Mouse (Mus musculus): ENCODE measurements around the gene Mvb12b. TPM values are rescaled to one million over a fixed set of nuclear protein-coding genes. Genes with fewer than 3 reads are reported as not detected.

Gene Mvb12b
- polyA plus RNA-seq, 1 experiment from 2014 or later: 11.9 TPM

GRCm38 (mm10) chr2:33701446-33701815, 186.3 kb downstream of the Mvb12b start:
- H3K27me3 ChIP-seq (ENCODE audit: control insufficient read depth, insufficient read depth, low read length): peaks cover 4% of the 10 kb centered on the region; the same call in 1 of the 2 replicates
- H3K27ac ChIP-seq (ENCODE audit: low read length): no peak overlapping the region
- H3K4me2 ChIP-seq (ENCODE audit: low read depth, low read length): no peak overlapping the region
- H3K9ac ChIP-seq (ENCODE audit: low read length): no peak overlapping the region
- peaks cover 8% of the 10 kb centered on the region; the same call in 1 of the 2 replicates for H3K9me3 ChIP-seq (replicated peaks; ENCODE audit: control insufficient read depth, low read length)
- H3K4me1 ChIP-seq (ENCODE audit: control insufficient read depth, insufficient read depth, low read length): 0 out of 2 replicates have a peak, but pooled peaks cover 5% of the 10 kb centered on the region
- ATAC-seq (ENCODE audit: insufficient read depth, low FRiP score): no peak
- H3K36me3 ChIP-seq (ENCODE audit: control insufficient read depth, insufficient read depth, low read length): no peaks in the 10 kb centered on the region
- 50% methylated on average over 7 of the region's 7 CpGs for WGBS
- no peak overlapping the region for H3K4me3 ChIP-seq (replicated peaks; ENCODE audit: low read length)

- no peak overlapping the region for H3K9ac ChIP-seq (ENCODE audit: low read length)
- ATAC-seq (ENCODE audit: insufficient read depth, low FRiP score): no peak
- 50% methylated on average over 15 of the region's 15 CpGs for WGBS
- H3K4me2 ChIP-seq (ENCODE audit: low read depth, low read length): no peak overlapping the region
- 0 out of 2 replicates have a peak, but pooled peaks cover 5% of the 10 kb centered on the region for H3K4me1 ChIP-seq (ENCODE audit: control insufficient read depth, insufficient read depth, low read length)
- H3K4me3 ChIP-seq (replicated peaks; ENCODE audit: low read length): no peak overlapping the region
- peaks cover 4% of the 10 kb centered on the region; the same call in 1 of the 2 replicates for H3K27me3 ChIP-seq (ENCODE audit: control insufficient read depth, insufficient read depth, low read length)
- peaks cover 9% of the 10 kb centered on the region; the same call in 1 of the 2 replicates for H3K9me3 ChIP-seq (replicated peaks; ENCODE audit: control insufficient read depth, low read length)
- no peak overlapping the region for H3K27ac ChIP-seq (ENCODE audit: low read length)
- no peaks in the 10 kb centered on the region for H3K36me3 ChIP-seq (ENCODE audit: control insufficient read depth, insufficient read depth, low read length)
These were observed 186.9 kb downstream of the Mvb12b start for GRCm38 (mm10) chr2:33700581-33701445.

GRCm38 (mm10) chr2:33698898-33699297, 188.8 kb downstream of the Mvb12b start:
- Histone ChIP-seq H3K27me3 (ENCODE audit: control insufficient read depth, insufficient read depth, low read length) (peaks cover 4% of the 10 kb centered on the region; the same call in 1 of the 2 replicates), H3K36me3 (ENCODE audit: control insufficient read depth, insufficient read depth, low read length) (no peaks in the 10 kb centered on the region), H3K4me2 (ENCODE audit: low read depth, low read length) (no peak overlapping the region), H3K4me3 (replicated peaks; ENCODE audit: low read length) (no peak overlapping the region), H3K9me3 (replicated peaks; ENCODE audit: control insufficient read depth, low read length) (peaks cover 9% of the 10 kb centered on the region; the same call in 1 of the 2 replicates), H3K4me1 (ENCODE audit: control insufficient read depth, insufficient read depth, low read length) (0 out of 2 replicates have a peak, but pooled peaks cover 5% of the 10 kb centered on the region), H3K27ac (ENCODE audit: low read length) (no peak overlapping the region), H3K9ac (ENCODE audit: low read length) (no peak overlapping the region)
- no peak for ATAC-seq (ENCODE audit: insufficient read depth, low FRiP score)
- 60% methylated on average over 3 of the region's 3 CpGs for WGBS

- H3K27ac ChIP-seq (ENCODE audit: low read length): no peak overlapping the region
- H3K4me1 ChIP-seq (ENCODE audit: control insufficient read depth, insufficient read depth, low read length): no peaks in the 10 kb centered on the region
- 71% methylated on average over 3 of the region's 3 CpGs for WGBS
- no peak overlapping the region for H3K4me3 ChIP-seq (replicated peaks; ENCODE audit: low read length)
- no peaks in the 10 kb centered on the region for H3K36me3 ChIP-seq (ENCODE audit: control insufficient read depth, insufficient read depth, low read length)
- H3K27me3 ChIP-seq (ENCODE audit: control insufficient read depth, insufficient read depth, low read length): peaks cover 4% of the 10 kb centered on the region; the same call in 1 of the 2 replicates
- no peak overlapping the region for H3K9ac ChIP-seq (ENCODE audit: low read length)
- no peak for ATAC-seq (ENCODE audit: insufficient read depth, low FRiP score)
- H3K4me2 ChIP-seq (ENCODE audit: low read depth, low read length): no peak overlapping the region
- peaks cover 9% of the 10 kb centered on the region; the same call in 1 of the 2 replicates for H3K9me3 ChIP-seq (replicated peaks; ENCODE audit: control insufficient read depth, low read length)
These were observed 191.3 kb downstream of the Mvb12b start for GRCm38 (mm10) chr2:33696428-33696827.

- H3K4me2 ChIP-seq (ENCODE audit: low read depth, low read length): no peak overlapping the region
- H3K36me3 ChIP-seq (ENCODE audit: control insufficient read depth, insufficient read depth, low read length): no peaks in the 10 kb centered on the region
- no peak for ATAC-seq (ENCODE audit: insufficient read depth, low FRiP score)
- H3K27me3 ChIP-seq (ENCODE audit: control insufficient read depth, insufficient read depth, low read length): no peaks in the 10 kb centered on the region
- H3K27ac ChIP-seq (ENCODE audit: low read length): no peak overlapping the region
- 62% methylated on average over 3 of the region's 3 CpGs for WGBS
- H3K9ac ChIP-seq (ENCODE audit: low read length): no peak overlapping the region
- peaks cover 9% of the 10 kb centered on the region; the same call in 1 of the 2 replicates for H3K9me3 ChIP-seq (replicated peaks; ENCODE audit: control insufficient read depth, low read length)
- H3K4me1 ChIP-seq (ENCODE audit: control insufficient read depth, insufficient read depth, low read length): no peaks in the 10 kb centered on the region
- H3K4me3 ChIP-seq (replicated peaks; ENCODE audit: low read length): no peak overlapping the region
These were observed 193.8 kb downstream of the Mvb12b start for GRCm38 (mm10) chr2:33693931-33694330.

GRCm38 (mm10) chr2:33689880-33690462, 197.8 kb downstream of the Mvb12b start:
- Histone ChIP-seq H3K4me1 (ENCODE audit: control insufficient read depth, insufficient read depth, low read length) (no peaks in the 10 kb centered on the region), H3K27ac (ENCODE audit: low read length) (no peak overlapping the region), H3K36me3 (ENCODE audit: control insufficient read depth, insufficient read depth, low read length) (no peaks in the 10 kb centered on the region), H3K4me3 (replicated peaks; ENCODE audit: low read length) (no peak overlapping the region), H3K27me3 (ENCODE audit: control insufficient read depth, insufficient read depth, low read length) (no peaks in the 10 kb centered on the region), H3K9me3 (replicated peaks; ENCODE audit: control insufficient read depth, low read length) (no peaks in the 10 kb centered on the region; the same call in 1 of the 2 replicates), H3K9ac (ENCODE audit: low read length) (no peak overlapping the region), H3K4me2 (ENCODE audit: low read depth, low read length) (no peak overlapping the region)
- WGBS: 27% methylated on average over 9 of the region's 9 CpGs
- no peak for ATAC-seq (ENCODE audit: insufficient read depth, low FRiP score)

- Histone ChIP-seq H3K4me2 (ENCODE audit: low read depth, low read length) (no peak overlapping the region), H3K4me1 (ENCODE audit: control insufficient read depth, insufficient read depth, low read length) (no peaks in the 10 kb centered on the region), H3K9ac (ENCODE audit: low read length) (no peak overlapping the region), H3K27me3 (ENCODE audit: control insufficient read depth, insufficient read depth, low read length) (no peaks in the 10 kb centered on the region), H3K4me3 (replicated peaks; ENCODE audit: low read length) (no peak overlapping the region), H3K36me3 (ENCODE audit: control insufficient read depth, insufficient read depth, low read length) (no peaks in the 10 kb centered on the region), H3K9me3 (replicated peaks; ENCODE audit: control insufficient read depth, low read length) (no peaks in the 10 kb centered on the region; the same call in 1 of the 2 replicates), H3K27ac (ENCODE audit: low read length) (no peak overlapping the region)
- no peak for ATAC-seq (ENCODE audit: insufficient read depth, low FRiP score)
- 52% methylated on average over 23 of the region's 23 CpGs for WGBS
These were observed 198.4 kb downstream of the Mvb12b start for GRCm38 (mm10) chr2:33689155-33689879.

GRCm38 (mm10) chr2:33683594-33683993, 204.2 kb downstream of the Mvb12b start:
- 60% methylated on average over 4 of the region's 4 CpGs for WGBS

More at GRCm38 (mm10) chr2:33683594-33683993, 204.2 kb downstream of the Mvb12b start:
- no peaks in the 10 kb centered on the region for H3K4me1 ChIP-seq (ENCODE audit: control insufficient read depth, insufficient read depth, low read length)
- H3K4me2 ChIP-seq (ENCODE audit: low read depth, low read length): no peak overlapping the region
- H3K36me3 ChIP-seq (ENCODE audit: control insufficient read depth, insufficient read depth, low read length): no peaks in the 10 kb centered on the region
- no peak for ATAC-seq (ENCODE audit: insufficient read depth, low FRiP score)
- no peaks in the 10 kb centered on the region for H3K27me3 ChIP-seq (ENCODE audit: control insufficient read depth, insufficient read depth, low read length)
- H3K9me3 ChIP-seq (replicated peaks; ENCODE audit: control insufficient read depth, low read length): no peaks in the 10 kb centered on the region; the same call in 1 of the 2 replicates
- no peak overlapping the region for H3K9ac ChIP-seq (ENCODE audit: low read length)
- H3K27ac ChIP-seq (ENCODE audit: low read length): no peak overlapping the region
- H3K4me3 ChIP-seq (replicated peaks; ENCODE audit: low read length): no peak overlapping the region

Data from stomach, embryonic 16.5 days (tissue).